Mouse (Mus musculus) erythroblast, adult 5-6 weeks (primary cell): ENCODE data around the gene Shprh. TPM values are rescaled to one million over a fixed set of nuclear protein-coding genes. Genes with fewer than 3 reads are reported as not detected.
"Not testable (repeated sequence)": the region's sequence is repeated elsewhere in the genome, so short reads cannot be mapped to it uniquely, and the experiment has no call there.

Experiments used
- ATAC-seq: replicated peaks from 2 replicates; pipeline ENCODE4 v1.8.0; 2016; ENCODE audit warnings: moderate number of reproducible peaks, mild to moderate bottlenecking, moderate TSS enrichment, inconsistent platforms; ENCODE audit not compliant: poor library complexity, low FRiP score, severe bottlenecking
- total RNA-seq, 2 experiments: library from RNA; stranded (forward) in 1 of 2; stranded (reverse) in 1 of 2; fragments of 150-400 nt in 1 of 2; fragments of 200-764, 138-1000 nt in 1 of 2; gene quantifications; 2 replicates each; pipeline versions ENCODE4 v1.2.3 to v1.2.4; 2015 to 2017; ENCODE audit warnings: low replicate concordance in 2 of 2

Shprh gene
- total RNA-seq, 2 experiments from 2014 or later: 6.8 to 7.5 TPM

DNA sequence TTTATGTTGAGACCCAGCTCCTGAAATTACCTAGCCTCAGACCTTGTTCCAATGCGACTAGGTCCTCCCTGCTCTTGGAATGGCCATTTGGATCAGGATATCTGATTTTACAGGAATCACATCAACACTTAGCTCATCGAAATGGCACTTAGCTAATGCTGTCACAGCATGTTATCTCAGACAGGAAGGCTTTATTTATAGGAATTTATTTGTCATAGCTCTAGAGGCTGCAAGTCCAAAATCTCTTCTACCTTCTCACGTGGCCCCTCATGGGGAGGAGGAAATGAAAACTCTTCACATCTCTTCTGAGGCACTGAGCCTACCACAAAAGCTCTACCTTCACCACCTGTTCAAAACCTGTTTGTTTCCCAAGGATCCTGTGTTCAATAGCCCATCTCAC lies 84.0 kb downstream of the Shprh start:
- no peak for ATAC-seq

GRCm38 (mm10) chr10:11242988-11243387 lies 93.8 kb downstream of the Shprh start:
- ATAC-seq: not testable (repeated sequence)

GRCm38 (mm10) chr10:11248210-11248609 lies 99.0 kb downstream of the Shprh start:
- no peak for ATAC-seq

DNA sequence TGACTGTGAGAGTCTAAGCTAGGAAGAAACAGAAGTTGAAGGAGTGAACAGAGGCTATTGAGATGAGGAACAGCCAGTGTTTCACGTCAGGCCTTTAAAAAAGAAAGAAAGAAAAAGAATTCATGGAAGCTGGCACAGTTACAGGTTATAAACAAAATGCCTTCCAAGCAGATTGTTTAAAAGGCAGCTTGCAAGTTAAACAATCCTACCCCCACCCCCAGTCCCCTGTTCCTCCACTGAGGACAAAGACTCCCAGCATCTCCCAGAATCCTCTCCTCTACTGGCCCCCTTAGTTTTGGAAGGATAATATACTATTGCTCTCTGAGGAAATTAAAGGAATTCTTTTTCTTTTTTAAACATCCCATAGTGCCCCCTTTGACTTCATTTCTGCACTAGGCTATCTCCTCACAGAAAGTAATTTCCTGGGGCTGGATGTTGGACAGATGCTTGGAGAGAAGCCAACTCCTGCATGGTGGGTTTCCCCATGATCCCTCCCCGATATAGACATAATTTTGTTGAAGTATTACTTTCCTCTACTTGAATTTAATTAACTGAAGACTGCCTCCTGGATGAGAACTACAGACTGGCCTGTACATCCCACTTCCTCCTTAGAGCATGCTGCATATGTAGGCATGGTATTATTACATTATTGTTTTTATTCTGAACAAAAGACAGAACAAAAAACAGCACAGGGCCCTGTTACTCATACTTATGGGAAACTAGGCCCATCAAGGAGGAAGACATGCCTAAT lies 101.2 kb downstream of the Shprh start:
- no peak for ATAC-seq

DNA sequence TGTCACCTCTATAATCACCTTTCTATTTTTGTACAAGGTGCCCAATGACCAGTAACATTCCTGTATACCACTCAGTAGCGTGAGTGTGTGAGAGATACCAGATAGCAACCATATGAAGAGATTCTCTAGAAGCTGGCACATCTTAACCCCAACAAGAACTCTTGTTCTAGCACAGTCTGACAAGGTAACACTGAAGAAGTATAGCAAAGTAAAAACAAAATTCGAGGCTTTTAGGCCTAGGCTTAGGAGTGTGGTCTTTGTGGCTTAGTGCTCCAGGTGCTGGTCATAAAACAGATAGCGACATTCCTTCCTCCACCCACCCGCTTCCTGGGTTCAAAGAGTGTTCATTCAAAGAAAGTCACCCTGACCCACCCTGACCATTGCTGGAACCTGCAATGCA lies 104.4 kb downstream of the Shprh start:
- ATAC-seq: not testable (repeated sequence)

DNA sequence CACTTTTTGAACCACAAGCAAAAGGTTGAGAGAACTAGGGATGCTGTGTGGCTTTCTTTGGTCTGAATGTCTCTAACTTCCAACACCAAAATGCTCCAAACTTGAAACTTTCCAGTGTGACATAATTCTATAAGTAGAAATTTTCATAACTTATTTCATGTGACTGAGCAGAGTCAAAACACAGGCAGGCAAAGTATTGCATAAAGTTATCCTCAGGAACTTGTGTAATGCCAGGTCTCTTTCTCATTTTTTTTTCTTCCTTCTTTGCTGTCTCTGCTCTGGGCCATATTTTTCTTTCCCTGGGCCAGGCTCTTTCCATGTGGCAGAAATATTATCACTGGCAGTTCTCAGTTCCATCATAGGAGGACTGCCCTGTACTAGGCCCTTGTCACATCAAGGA lies 110.9 kb downstream of the Shprh start:
- no peak for ATAC-seq

DNA sequence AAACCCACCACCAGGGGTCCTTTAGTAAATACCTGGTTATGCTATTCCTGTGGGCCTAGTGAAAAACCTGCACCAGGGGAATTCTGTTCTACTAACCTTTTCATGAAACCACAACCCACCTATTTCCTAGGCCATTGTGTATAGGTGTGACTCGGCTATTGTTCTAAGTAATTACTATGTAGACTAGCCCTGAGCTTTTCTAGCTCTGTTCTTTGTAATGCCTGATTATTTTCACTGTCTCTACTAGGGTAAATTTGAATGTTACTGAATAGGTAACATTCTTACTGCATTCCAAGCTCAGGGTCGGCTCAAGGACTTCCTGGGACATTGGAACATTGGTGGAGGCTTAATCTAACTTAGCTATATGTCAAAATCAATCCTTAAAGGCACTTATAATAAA lies 113.1 kb downstream of the Shprh start:
- not testable (repeated sequence) for ATAC-seq

DNA sequence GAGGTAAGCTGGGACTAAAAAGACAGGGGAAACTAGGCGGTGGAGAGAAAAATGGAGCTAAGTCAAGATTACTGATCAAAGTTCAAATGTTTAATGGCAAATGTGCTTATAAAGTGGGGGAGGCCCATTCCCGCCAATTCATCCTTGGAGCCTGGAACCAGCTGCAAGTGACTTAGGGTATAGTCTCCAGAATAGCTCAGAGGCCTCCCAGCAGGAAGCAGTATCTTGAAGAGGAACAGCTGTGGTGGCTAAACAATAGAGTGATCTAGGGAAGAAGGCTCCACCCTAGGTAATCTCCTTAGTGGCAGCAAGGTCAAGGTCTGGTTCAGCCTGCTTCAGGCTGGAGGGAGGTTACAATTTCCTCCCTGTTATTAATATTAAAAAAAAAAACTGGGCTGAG lies 114.6 kb downstream of the Shprh start:
- ATAC-seq: not testable (repeated sequence)

Other genes with a start within 250 kb of the Shprh start
- gene Grm1, start 67.1 kb upstream of the Shprh start, total RNA-seq (2015; ENCODE audit: low replicate concordance): 1.9 TPM in 1 of 2 replicates, not detected in the other
- gene Grm1, start 67.1 kb upstream of the Shprh start, total RNA-seq (2017; ENCODE audit: low replicate concordance): under 0.01 TPM in 1 of 2 replicates, not detected in the other
- 358 and 372 TPM in 2 replicates for gene Fbxo30, start 131.9 kb downstream of the Shprh start, total RNA-seq (2015; ENCODE audit: low replicate concordance)
- 591 and 674 TPM in 2 replicates for gene Fbxo30, start 131.9 kb downstream of the Shprh start, total RNA-seq (2017; ENCODE audit: low replicate concordance)
- 0.77 and 1.5 TPM in 2 replicates for gene Epm2a, start 194.0 kb downstream of the Shprh start, total RNA-seq (2015; ENCODE audit: low replicate concordance)
- 1.1 and 1.8 TPM in 2 replicates for gene Epm2a, start 194.0 kb downstream of the Shprh start, total RNA-seq (2017; ENCODE audit: low replicate concordance)